Comparison of ENCODE assay signal across 9 mouse cellular contexts in the genomic region with DNA sequence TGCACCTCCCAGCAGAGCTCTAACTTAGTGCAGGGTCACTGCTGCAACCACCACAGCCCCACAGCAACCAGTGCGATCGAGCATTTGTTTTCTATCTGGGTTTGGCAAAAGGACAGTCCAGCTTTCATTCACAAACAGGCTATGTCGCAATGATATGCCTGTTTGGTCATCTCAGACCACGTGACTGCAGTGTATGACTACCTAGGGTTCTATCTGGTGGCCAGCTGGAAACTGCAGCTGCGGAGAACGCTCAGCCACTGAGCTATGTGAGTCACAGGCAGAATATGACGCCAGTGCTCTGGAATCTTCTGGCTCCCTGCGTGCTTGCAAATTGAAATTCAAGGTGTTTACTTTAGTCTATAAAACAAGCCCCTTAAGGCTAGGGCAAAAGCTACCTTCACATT.
DNase-seq lines count a peak whose midpoint lies in the region; ATAC-seq lines count a peak whose summit lies in the region.
"Had no signal": no experiment of that assay in that cellular context is flagged by ENCODE, and none has a peak within 500 bp of the region (broad histone marks: within the 10 kb centered on the region; RNA-seq: fewer than 3 reads in every experiment).

No protein-coding gene starts in this region.

- H3K36me3 ChIP-seq in liver, embryonic 11.5 days (ENCODE audit: control insufficient read depth, insufficient read depth, low read length) = no peaks in the 10 kb centered on the region
- H3K36me3 ChIP-seq in hindbrain, embryonic 11.5 days (ENCODE audit: control insufficient read depth, insufficient read depth, low read length) = no peaks in the 10 kb centered on the region
- no peaks in the 10 kb centered on the region for H3K36me3 ChIP-seq in forebrain, embryonic 11.5 days (ENCODE audit: control insufficient read depth, insufficient read depth, low read length)
- H3K36me3 ChIP-seq: hindbrain, embryonic 15.5 days had no signal

- WGBS in liver, embryonic 11.5 days = 85% methylated on average over 8 of the region's 8 CpGs
- 85% methylated on average over 8 of the region's 8 CpGs for WGBS in hindbrain, embryonic 11.5 days
- WGBS in forebrain, embryonic 11.5 days = 94% methylated on average over 8 of the region's 8 CpGs

- peaks cover 4% of the 10 kb centered on the region; the same call in 1 of the 2 replicates for H3K4me1 ChIP-seq in liver, embryonic 11.5 days (replicated peaks; ENCODE audit: control insufficient read depth, insufficient read depth, low read length)
- H3K4me1 ChIP-seq in hindbrain, embryonic 11.5 days (replicated peaks; ENCODE audit: control insufficient read depth, insufficient read depth, low read length) = no peaks in the 10 kb centered on the region
- H3K4me1 ChIP-seq in forebrain, embryonic 11.5 days (replicated peaks; ENCODE audit: control insufficient read depth, insufficient read depth, low read length) = no peaks in the 10 kb centered on the region
- H3K4me1 ChIP-seq: hindbrain, embryonic 15.5 days had no signal

- no peak overlapping the region for H3K4me3 ChIP-seq in liver, embryonic 11.5 days (ENCODE audit: low read depth, low read length)
- no peak overlapping the region for H3K4me3 ChIP-seq in hindbrain, embryonic 11.5 days (ENCODE audit: low read depth, low read length)
- no peak overlapping the region for H3K4me3 ChIP-seq in forebrain, embryonic 11.5 days (ENCODE audit: low read depth, low read length)
- H3K4me3 ChIP-seq: hindbrain, embryonic 15.5 days had no signal

- H3K27ac ChIP-seq in liver, embryonic 11.5 days (ENCODE audit: low read depth, low read length) = no peak overlapping the region; the same call in 1 of the 2 replicates
- H3K27ac ChIP-seq in hindbrain, embryonic 11.5 days (ENCODE audit: low read depth, low read length) = no peak overlapping the region
- no peak overlapping the region for H3K27ac ChIP-seq in forebrain, embryonic 11.5 days (ENCODE audit: low read depth, low read length)
- H3K27ac ChIP-seq: hindbrain, embryonic 15.5 days had no signal

- no peak overlapping the region for H3K4me2 ChIP-seq in liver, embryonic 11.5 days
- no peak overlapping the region for H3K4me2 ChIP-seq in hindbrain, embryonic 11.5 days (replicated peaks; ENCODE audit: low read depth, low read length)
- H3K4me2 ChIP-seq in forebrain, embryonic 11.5 days (ENCODE audit: low read depth, low read length, severe bottlenecking) = no peak overlapping the region
- H3K4me2 ChIP-seq: hindbrain, embryonic 15.5 days had no signal

- peak; percentile 21 for DNase-seq in liver
- no peak for DNase-seq in liver, embryonic 11.5 days (ENCODE audit: low spot score)
- DNase-seq in heart, adult 8-10 months (ENCODE audit: low spot score) = peak; percentile 87
- DNase-seq in left cerebral cortex, postnatal 25 days (ENCODE audit: low spot score in 2 of 2) = peak; percentile 44 to 81
- DNase-seq in right cerebral cortex, postnatal 14 days = peak; percentile 27
- no peak for DNase-seq in embryo, embryonic 10.5 days (ENCODE audit: low spot score)
- DNase-seq in hindbrain, embryonic 11.5 days (ENCODE audit: low spot score) = no peak
- DNase-seq in forebrain, embryonic 11.5 days (ENCODE audit: low spot score) = no peak

- ATAC-seq in liver, embryonic 11.5 days (replicated peaks; ENCODE audit: low FRiP score) = no peak
- no peak for ATAC-seq in hindbrain, embryonic 11.5 days (ENCODE audit: low FRiP score)
- ATAC-seq in forebrain, embryonic 11.5 days (replicated peaks; ENCODE audit: low FRiP score) = no peak

- intact Hi-C loops in left cerebral cortex, postnatal 25 days (cut with DNase I) = no loop called here

- no peaks in the 10 kb centered on the region for H3K9me3 ChIP-seq in liver, embryonic 11.5 days (ENCODE audit: control insufficient read depth, low read length)
- H3K9me3 ChIP-seq in hindbrain, embryonic 11.5 days (ENCODE audit: control insufficient read depth, low read length) = no peaks in the 10 kb centered on the region
- H3K9me3 ChIP-seq in forebrain, embryonic 11.5 days (ENCODE audit: control insufficient read depth, low read length) = no peaks in the 10 kb centered on the region
- H3K9me3 ChIP-seq: hindbrain, embryonic 15.5 days had no signal

- no peak overlapping the region for H3K9ac ChIP-seq in liver, embryonic 11.5 days (ENCODE audit: low read depth, low read length)
- no peak overlapping the region for H3K9ac ChIP-seq in hindbrain, embryonic 11.5 days (ENCODE audit: low read depth, low read length)
- no peak overlapping the region for H3K9ac ChIP-seq in forebrain, embryonic 11.5 days (ENCODE audit: low read length)
- H3K9ac ChIP-seq: hindbrain, embryonic 15.5 days had no signal

- H3K27me3 ChIP-seq in liver, embryonic 11.5 days (replicated peaks; ENCODE audit: control insufficient read depth, insufficient read depth, low read length) = no peaks in the 10 kb centered on the region
- no peaks in the 10 kb centered on the region for H3K27me3 ChIP-seq in hindbrain, embryonic 11.5 days (ENCODE audit: control insufficient read depth, insufficient read depth, low read length)
- no peaks in the 10 kb centered on the region for H3K27me3 ChIP-seq in forebrain, embryonic 11.5 days (ENCODE audit: control insufficient read depth, insufficient read depth, low read length)
- H3K27me3 ChIP-seq: hindbrain, embryonic 15.5 days had no signal

Comparison
In these comparisons a context has a peak if more than half of its experiments do, and no peak if none do; other contexts are left out.
1. DNase-seq: peak in liver (single experiment), heart, adult 8-10 months (single experiment), left cerebral cortex, postnatal 25 days (2 of 2) and right cerebral cortex, postnatal 14 days (single experiment); none in liver, embryonic 11.5 days (single experiment), embryo, embryonic 10.5 days (single experiment), hindbrain, embryonic 11.5 days (single experiment) and forebrain, embryonic 11.5 days (single experiment).